Mouse (Mus musculus) forebrain, postnatal 0 days (tissue): ENCODE data around the gene Myh6. TPM values are rescaled to one million over a fixed set of nuclear protein-coding genes. Genes with fewer than 3 reads are reported as not detected.
"Not testable (repeated sequence)": the region's sequence is repeated elsewhere in the genome, so short reads cannot be mapped to it uniquely, and the experiment has no call there.

Experiments
- ATAC-seq: fragments of 200-750 bp; cut with Nextera tagmentation; 2 replicates; pipeline ENCODE4 v1.8.0; 2017; ENCODE audit warnings: mild to moderate bottlenecking, moderate library complexity
- DNase-seq: peaks from one replicate; pipeline ENCODE4 v3.0.0-alpha.2; 2015
- H3K27ac ChIP-seq: fragments of 300-500 bp; sonication (generic); 2 replicates; pipeline ENCODE4 v1.5.1; 2014; ENCODE audit warnings: low read depth, mild to moderate bottlenecking, antibody characterized with exemption, low read length, moderate library complexity, mixed read lengths
- H3K27me3 ChIP-seq: fragments of 300-500 bp; sonication (generic); 2 replicates; pipeline ENCODE4 v1.6.1; 2014; ENCODE audit warnings: mild to moderate bottlenecking, low read length, mixed read lengths; ENCODE audit not compliant: insufficient read depth
- H3K36me3 ChIP-seq: fragments of 300-500 bp; sonication (generic); 2 replicates; pipeline ENCODE4 v1.6.1; 2014; ENCODE audit warnings: mild to moderate bottlenecking, moderate library complexity; ENCODE audit not compliant: insufficient read depth
- H3K4me1 ChIP-seq: fragments of 300-500 bp; sonication (generic); 2 replicates; pipeline ENCODE4 v1.6.1; 2014; ENCODE audit warnings: antibody characterized with exemption; ENCODE audit not compliant: insufficient read depth
- H3K4me2 ChIP-seq: fragments of 300-500 bp; sonication (generic); 2 replicates; pipeline ENCODE4 v1.6.1; 2014; ENCODE audit warnings: low read depth, mild to moderate bottlenecking, moderate library complexity
- H3K4me3 ChIP-seq: fragments of 300-500 bp; sonication (generic); 2 replicates; pipeline ENCODE4 v1.5.1; 2014; ENCODE audit warnings: low read depth, low read length, mixed read lengths
- H3K9ac ChIP-seq: fragments of 300-500 bp; sonication (generic); 2 replicates; pipeline ENCODE4 v1.6.1; 2014; ENCODE audit warnings: mild to moderate bottlenecking
- H3K9me3 ChIP-seq: fragments of 300-500 bp; sonication (generic); 2 replicates; pipeline ENCODE4 v1.6.1; 2016; ENCODE audit warnings: low read length
- CTCF ChIP-seq: sonication (generic); IDR thresholded peaks from 2 replicates; pipeline ENCODE4 v1.5.1; 2016; ENCODE audit warnings: antibody characterized with exemption, control low read depth, low read depth
- WGBS: fragments of 180-500 bp; shearing (Covaris S2); extraction: QIAGEN DNeasy Blood & Tissue Kit; methylation state at CpG from one replicate; pipeline ENCODE4 v1.1.7; 2014; 5-methylcytosine and 5-hydroxymethylcytosine counted together
- polyA plus RNA-seq: library from polyadenylated mRNA; unstranded; fragments of >200 nt; fragmentation: Nextera tagmentation; extraction: Ambion mirVana; gene quantifications from 2 replicates; pipeline ENCODE4 v1.2.1, GENCODE M21; 2015
- total RNA-seq: library from RNA; depleted of rRNA; stranded (reverse); fragments of >200 nt; gene quantifications from 2 replicates; pipeline ENCODE4 v1.2.3, GENCODE M21; 2014

Myh6 gene
- total and polyA plus RNA-seq, 2 experiments from 2014 or later: 2.3 to 5.8 TPM

GRCm38 (mm10) chr14:55001938-55002686 is 35.4 kb upstream of the Myh6 start:
- WGBS: 50% methylated on average over 12 of the region's 12 CpGs
- ATAC-seq: no peak

GRCm38 (mm10) chr14:55001446-55001845 is 34.7 kb upstream of the Myh6 start:
- no peaks in the 10 kb centered on the region for H3K9me3 ChIP-seq
- H3K4me2 ChIP-seq: no peak overlapping the region
- 0 out of 2 replicates have a peak, but pooled peaks cover 4% of the 10 kb centered on the region for H3K4me1 ChIP-seq
- no peak overlapping the region for H3K4me3 ChIP-seq
- WGBS: 100% methylated on average over 2 of the region's 2 CpGs
- no peaks in the 10 kb centered on the region for H3K36me3 ChIP-seq
- H3K27ac ChIP-seq: no peak overlapping the region
- peak; percentile 19; the same call in 1 of the 2 replicates for TF ChIP-seq CTCF
- no peaks in the 10 kb centered on the region for H3K27me3 ChIP-seq
- no peak for DNase-seq
- ATAC-seq: no peak
- H3K9ac ChIP-seq: no peak overlapping the region

More at GRCm38 (mm10) chr14:55001938-55002686, 35.4 kb upstream of the Myh6 start:
- no peak for DNase-seq
- Histone ChIP-seq H3K4me2 (no peak overlapping the region), H3K27me3 (no peaks in the 10 kb centered on the region), H3K27ac (no peak overlapping the region), H3K4me1 (0 out of 2 replicates have a peak, but pooled peaks cover 2% of the 10 kb centered on the region), H3K9me3 (no peaks in the 10 kb centered on the region), H3K9ac (no peak overlapping the region), H3K4me3 (no peak overlapping the region), H3K36me3 (no peaks in the 10 kb centered on the region)
- TF ChIP-seq CTCF: no peak

GRCm38 (mm10) chr14:55000814-55001213 is 34.1 kb upstream of the Myh6 start:
- H3K4me2 ChIP-seq: no peak overlapping the region
- no peak for ATAC-seq
- 87% methylated on average over 6 of the region's 6 CpGs for WGBS
- no peak overlapping the region for H3K9ac ChIP-seq
- no peaks in the 10 kb centered on the region for H3K27me3 ChIP-seq
- peaks cover 11% of the 10 kb centered on the region for H3K4me1 ChIP-seq
- no peaks in the 10 kb centered on the region for H3K9me3 ChIP-seq
- H3K36me3 ChIP-seq: no peaks in the 10 kb centered on the region
- H3K27ac ChIP-seq: no peak overlapping the region
- no peak for DNase-seq
- no peak for TF ChIP-seq CTCF
- no peak overlapping the region for H3K4me3 ChIP-seq

- H3K27me3 ChIP-seq, H3K36me3 ChIP-seq, H3K27ac ChIP-seq, H3K4me2 ChIP-seq, H3K9me3 ChIP-seq, H3K9ac ChIP-seq, H3K4me3 ChIP-seq, ATAC-seq: not testable (repeated sequence)
- peak; percentile 61 for TF ChIP-seq CTCF
- 66% methylated on average over 5 of the region's 5 CpGs for WGBS
- H3K4me1 ChIP-seq: peaks cover 19% of the 10 kb centered on the region
- DNase-seq: peak; percentile 53
Observed at GRCm38 (mm10) chr14:54999868-55000267, 33.1 kb upstream of the Myh6 start.

GRCm38 (mm10) chr14:54998680-54999079 is 32.0 kb upstream of the Myh6 start:
- no peak for ATAC-seq

GRCm38 (mm10) chr14:54997297-54997696 is 30.6 kb upstream of the Myh6 start:
- H3K27ac ChIP-seq: 0 out of 2 replicates have a peak overlapping the region, but pooled peaks have one; percentile 2
- H3K27me3 ChIP-seq: no peaks in the 10 kb centered on the region
- peaks cover 25% of the 10 kb centered on the region for H3K4me1 ChIP-seq
- no peaks in the 10 kb centered on the region for H3K9me3 ChIP-seq
- no peak overlapping the region for H3K4me3 ChIP-seq
- WGBS: 40% methylated on average over 4 of the region's 4 CpGs
- no peak overlapping the region for H3K9ac ChIP-seq
- ATAC-seq (no peak), DNase-seq (no peak)
- no peaks in the 10 kb centered on the region for H3K36me3 ChIP-seq
- no peak for TF ChIP-seq CTCF
- no peak overlapping the region for H3K4me2 ChIP-seq

More at GRCm38 (mm10) chr14:54998680-54999079, 32.0 kb upstream of the Myh6 start:
- no peaks in the 10 kb centered on the region for H3K36me3 ChIP-seq
- H3K27me3 ChIP-seq: no peaks in the 10 kb centered on the region
- H3K9ac ChIP-seq: no peak overlapping the region
- DNase-seq: no peak
- no peak overlapping the region for H3K4me2 ChIP-seq
- H3K4me1 ChIP-seq: peaks cover 25% of the 10 kb centered on the region
- no peak overlapping the region for H3K4me3 ChIP-seq
- no peak overlapping the region for H3K27ac ChIP-seq
- no peak for TF ChIP-seq CTCF
- no peaks in the 10 kb centered on the region for H3K9me3 ChIP-seq

- 47% methylated on average over 9 of the region's 9 CpGs for WGBS
- no peaks in the 10 kb centered on the region for H3K9me3 ChIP-seq
- no peak overlapping the region for H3K4me2 ChIP-seq
- no peak overlapping the region for H3K9ac ChIP-seq
- no peak for TF ChIP-seq CTCF
- H3K36me3 ChIP-seq: no peaks in the 10 kb centered on the region
- peaks cover 25% of the 10 kb centered on the region for H3K4me1 ChIP-seq
- DNase-seq (no peak), ATAC-seq (no peak)
- 0 out of 2 replicates have a peak overlapping the region, but pooled peaks have one; percentile 2 for H3K27ac ChIP-seq
- no peaks in the 10 kb centered on the region for H3K27me3 ChIP-seq
- H3K4me3 ChIP-seq: no peak overlapping the region
Observed at GRCm38 (mm10) chr14:54996793-54997192, 30.1 kb upstream of the Myh6 start.
